Mouse (Mus musculus) layer of hippocampus, adult 9-10 months (tissue): ENCODE measurements around the gene Asb10.
A peak's percentile ranks its signal among the peaks of the same experiment; 100 is the strongest.

Experiments used
- DNase-seq: peaks from one replicate; pipeline ENCODE4 v3.0.0; 2022; ENCODE audit warnings: low spot score

Gene Asb10

DNA sequence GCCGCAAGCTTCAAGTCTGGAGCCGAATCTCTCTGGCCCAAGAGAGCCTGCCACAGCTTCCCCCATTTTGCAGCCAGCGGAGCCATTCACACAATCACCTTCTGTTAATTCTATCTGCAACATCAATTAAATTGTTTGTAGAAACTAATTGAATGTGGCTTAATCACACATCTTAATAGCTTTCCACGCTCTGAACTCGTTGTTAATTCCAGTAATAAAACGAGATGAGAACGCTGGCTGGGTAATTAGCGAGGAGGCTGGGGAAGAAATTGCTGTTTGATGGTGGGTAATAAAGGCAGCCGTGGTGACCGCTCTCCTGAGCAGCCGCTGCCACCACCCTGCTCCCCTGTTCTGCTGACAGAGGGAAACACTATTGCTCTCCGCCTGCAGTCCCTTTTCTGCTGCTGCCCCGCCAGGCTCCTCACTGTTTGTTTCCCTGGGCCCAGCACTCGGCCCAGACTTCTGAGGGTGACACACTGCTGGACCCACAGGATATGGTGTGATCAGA, 50.3 kb downstream of the Asb10 start:
- no peak for DNase-seq

DNA sequence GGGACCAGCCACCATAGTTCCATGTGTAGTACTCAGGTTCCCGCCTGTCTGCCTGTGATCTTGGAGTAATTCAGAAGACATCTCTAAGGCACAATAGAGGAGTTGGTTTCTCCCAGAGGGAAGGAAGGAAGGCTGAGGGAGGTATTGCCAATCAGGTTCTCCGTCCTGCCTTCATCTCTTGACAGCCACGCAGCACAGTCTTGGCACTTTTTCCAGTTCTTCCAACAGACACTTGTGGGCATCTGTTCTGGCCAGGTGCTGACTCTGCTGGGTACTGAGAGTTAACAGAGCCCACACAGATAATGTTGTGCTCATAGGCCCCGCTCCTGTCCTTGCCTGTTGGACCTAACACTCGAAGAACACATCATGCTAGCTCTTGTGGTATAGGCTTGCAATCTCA, 54.0 kb downstream of the Asb10 start:
- no peak for DNase-seq

DNA sequence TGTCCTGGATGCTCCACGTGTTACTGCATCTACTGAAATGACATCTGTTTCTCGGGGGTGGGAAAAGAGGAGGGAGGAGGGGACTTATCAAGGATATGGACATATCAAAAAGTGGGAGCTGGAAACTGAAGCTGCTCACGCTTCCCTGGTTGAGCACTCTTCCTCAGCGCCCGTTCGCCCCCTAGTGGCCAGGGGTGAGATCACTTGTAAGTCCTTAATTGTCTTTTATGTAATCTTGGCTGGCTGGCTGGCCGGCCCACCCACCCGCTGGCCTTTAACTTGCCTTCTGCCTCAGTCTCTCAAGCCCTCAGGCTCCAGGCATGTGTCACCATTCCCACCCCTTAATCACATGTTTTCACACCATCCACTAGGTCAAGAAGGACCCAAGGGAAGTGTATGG, 54.7 kb downstream of the Asb10 start:
- DNase-seq: peak; percentile 75

DNA sequence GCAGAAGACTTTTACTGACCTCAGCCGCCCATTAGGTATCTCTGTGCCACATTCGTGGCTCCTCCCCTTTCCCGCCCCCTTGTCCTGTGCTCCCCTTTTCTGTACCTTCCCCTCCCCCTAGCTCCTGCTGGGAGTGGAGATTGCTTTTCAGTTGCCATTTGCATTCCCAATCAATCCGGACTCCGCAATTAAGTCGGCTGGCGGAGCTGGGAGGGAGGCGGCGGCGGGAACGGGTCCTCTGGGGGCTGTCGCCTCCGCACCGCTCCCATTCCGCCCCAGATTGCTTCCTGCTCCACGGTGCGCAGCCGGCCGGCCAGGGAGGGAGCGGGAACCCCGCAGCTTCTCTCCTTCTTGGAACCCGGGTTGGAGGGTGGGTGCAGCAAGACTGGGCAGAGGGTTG, 55.8 kb downstream of the Asb10 start:
- DNase-seq: no peak

DNA sequence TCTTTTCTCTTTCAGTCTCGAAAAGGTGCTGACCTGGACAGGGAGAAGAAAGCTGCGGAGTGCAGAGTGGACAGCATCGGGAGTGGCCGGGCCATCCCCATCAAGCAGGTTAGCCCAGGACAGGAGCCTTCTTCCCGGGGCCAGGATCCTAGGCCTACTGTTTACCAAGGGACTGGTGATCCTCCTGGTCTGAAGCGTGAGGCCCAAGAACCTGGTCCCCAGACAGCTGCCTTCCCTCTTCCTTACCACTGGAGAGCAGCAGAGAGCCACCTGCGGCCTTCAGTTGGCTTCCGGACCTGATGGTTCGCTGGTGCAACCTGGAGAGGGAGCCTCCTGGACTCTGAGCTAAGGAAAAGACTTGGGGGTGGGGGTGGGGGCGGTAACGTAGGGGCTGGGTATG, 57.5 kb downstream of the Asb10 start:
- DNase-seq: no peak
